Mouse (Mus musculus) liver, adult 2 months (tissue): ENCODE measurements around the gene Resp18. TPM values are rescaled to one million over a fixed set of nuclear protein-coding genes. Genes with fewer than 3 reads are reported as not detected.
"Not testable (repeated sequence)": the region's sequence is repeated elsewhere in the genome, so short reads cannot be mapped to it uniquely, and the experiment has no call there.

Experiments used
- DNase-seq: peaks from one replicate; pipeline ENCODE4 v3.0.0-alpha.2; 2011; ENCODE audit warnings: low read depth, low spot score; ENCODE audit errors: extremely low read depth
- H3K27ac ChIP-seq: fragments of 200-500 bp; replicated peaks from 2 replicates; pipeline ENCODE4 v1.5.1; 2012; ENCODE audit warnings: low read depth, mild to moderate bottlenecking, control low read depth, inconsistent platforms, low read length; ENCODE audit not compliant: insufficient read depth
- H3K27me3 ChIP-seq: fragments of 200-500 bp; 2 replicates; pipeline ENCODE4 v1.6.1; 2012; ENCODE audit warnings: mild to moderate bottlenecking, moderate library complexity, low read length, inconsistent platforms; ENCODE audit not compliant: control insufficient read depth, insufficient read depth
- H3K36me3 ChIP-seq: fragments of 200-500 bp; 2 replicates; pipeline ENCODE4 v1.6.1; 2012; ENCODE audit warnings: low read length, inconsistent platforms; ENCODE audit not compliant: control insufficient read depth, insufficient read depth
- H3K4me1 ChIP-seq: fragments of 200-500 bp; 2 replicates; pipeline ENCODE4 v1.6.1; 2011; ENCODE audit warnings: low read length; ENCODE audit not compliant: control insufficient read depth, insufficient read depth
- H3K4me3 ChIP-seq: fragments of 200-500 bp; 2 replicates; pipeline ENCODE4 v1.5.1; 2011; ENCODE audit warnings: low read depth, mild to moderate bottlenecking, control low read depth, low read length, moderate library complexity; ENCODE audit not compliant: insufficient read depth
- H3K79me2 ChIP-seq: fragments of 200-500 bp; 2 replicates; pipeline ENCODE4 v1.6.1; 2012; ENCODE audit warnings: inconsistent platforms, mild to moderate bottlenecking, low read length, moderate library complexity; ENCODE audit not compliant: control insufficient read depth, insufficient read depth
- H3K9ac ChIP-seq: fragments of 200-500 bp; 2 replicates; pipeline ENCODE4 v1.6.1; 2012; ENCODE audit warnings: low read depth, mild to moderate bottlenecking, control low read depth, inconsistent platforms, low read length
- CTCF ChIP-seq: fragments of 200-500 bp; IDR thresholded peaks from 2 replicates; pipeline ENCODE4 v1.5.1; 2011; ENCODE audit warnings: low read depth, low read length, control low read depth
- POLR2A ChIP-seq: fragments of 200-500 bp; IDR thresholded peaks from 2 replicates; pipeline ENCODE4 v1.6.1; 2011; ENCODE audit warnings: low read length, control low read depth; ENCODE audit not compliant: insufficient read depth; ENCODE audit errors: extremely low read depth
- WGBS: fragments of 180-500 bp; shearing (Covaris S2); methylation state at CpG from one replicate; pipeline ENCODE4 v1.1.7; 2018; 5-methylcytosine and 5-hydroxymethylcytosine counted together
- polyA plus RNA-seq: library from polyadenylated mRNA; depleted of rRNA; stranded (reverse); fragments of >200 nt; gene quantifications from 2 replicates; pipeline ENCODE4 v1.2.3, GENCODE M21; 2012
- total RNA-seq: library from RNA; depleted of rRNA; stranded (reverse); fragments of >200 nt; gene quantifications from 2 replicates; pipeline ENCODE4 v1.2.3, GENCODE M21; 2014

The Resp18 gene
- total and polyA plus RNA-seq, 2 experiments = 0.28 TPM; not detected in 1

- Histone ChIP-seq H3K36me3 (peaks cover 8% of the 10 kb centered on the region), H3K79me2 (no peaks in the 10 kb centered on the region), H3K9ac (no peak overlapping the region), H3K27ac (no peak overlapping the region), H3K4me3 (no peak overlapping the region), H3K4me1 (no peaks in the 10 kb centered on the region), H3K27me3 (no peaks in the 10 kb centered on the region)
- DNase-seq = no peak
- 97% methylated on average over 12 of the region's 12 CpGs for WGBS
- no peak for TF ChIP-seq POLR2A
- no peak for TF ChIP-seq CTCF
These were observed 33.9 kb downstream of the Resp18 start for GRCm38 (mm10) chr1:75244175-75244826.

- peaks cover 8% of the 10 kb centered on the region for H3K36me3 ChIP-seq
- H3K9ac ChIP-seq = no peak overlapping the region
- no peak overlapping the region for H3K4me3 ChIP-seq
- no peaks in the 10 kb centered on the region for H3K27me3 ChIP-seq
- WGBS = 94% methylated on average over 14 of the region's 14 CpGs
- H3K4me1 ChIP-seq = no peaks in the 10 kb centered on the region
- no peaks in the 10 kb centered on the region for H3K79me2 ChIP-seq
- H3K27ac ChIP-seq = no peak overlapping the region
- no peak for DNase-seq
- TF ChIP-seq CTCF = no peak
These were observed 34.8 kb downstream of the Resp18 start for GRCm38 (mm10) chr1:75243411-75243810.

GRCm38 (mm10) chr1:75239591-75239990 is 38.6 kb downstream of the Resp18 start:
- no peak for DNase-seq
- Histone ChIP-seq H3K79me2 (peaks cover 6% of the 10 kb centered on the region; the same call in 1 of the 2 replicates), H3K4me3 (no peak overlapping the region), H3K4me1 (peaks cover 11% of the 10 kb centered on the region), H3K9ac (no peak overlapping the region), H3K27ac (no peak overlapping the region), H3K36me3 (peaks cover 8% of the 10 kb centered on the region), H3K27me3 (no peaks in the 10 kb centered on the region)
- no peak for TF ChIP-seq CTCF
- TF ChIP-seq POLR2A = no peak
- 95% methylated on average over 10 of the region's 10 CpGs for WGBS

GRCm38 (mm10) chr1:75236117-75237050 is 41.8 kb downstream of the Resp18 start, which contains the start of gene Dnajb2:
Gene Dnajb2, plus strand, starts transcription at chr1:75236406.
- WGBS = under 1% methylated on average over 64 of the region's 64 CpGs
- DNase-seq = peak; percentile 80
- Histone ChIP-seq H3K79me2 (peaks cover 6% of the 10 kb centered on the region; the same call in 1 of the 2 replicates), H3K36me3 (peaks cover 6% of the 10 kb centered on the region), H3K27me3 (no peaks in the 10 kb centered on the region), H3K9ac (peak within 1 kb of the TSS; percentile 91), H3K27ac (peak within 1 kb of the TSS; percentile 95), H3K4me3 (peak within 1 kb of the TSS; percentile 67), H3K4me1 (peaks cover 12% of the 10 kb centered on the region)
- TF ChIP-seq POLR2A (peak; percentile 63), CTCF (0 out of 2 replicates have a peak, but pooled peaks have one; percentile 8)

- Histone ChIP-seq H3K4me3 (no peak overlapping the region), H3K4me1 (peaks cover 12% of the 10 kb centered on the region), H3K27ac (no peak overlapping the region), H3K79me2 (peaks cover 6% of the 10 kb centered on the region; the same call in 1 of the 2 replicates), H3K27me3 (no peaks in the 10 kb centered on the region), H3K36me3 (peaks cover under 1% of the 10 kb centered on the region), H3K9ac (no peak overlapping the region; the same call in 1 of the 2 replicates)
- DNase-seq = peak; percentile 79
- 2% methylated on average over 8 of the region's 8 CpGs for WGBS
- TF ChIP-seq POLR2A (no peak), CTCF (peak; percentile 87)
These were observed 43.6 kb downstream of the Resp18 start for GRCm38 (mm10) chr1:75234606-75235005.

- H3K79me2 ChIP-seq, H3K27me3 ChIP-seq, H3K4me3 ChIP-seq, H3K4me1 ChIP-seq, DNase-seq, H3K9ac ChIP-seq, H3K36me3 ChIP-seq, H3K27ac ChIP-seq: not testable (repeated sequence)
- WGBS = 80% methylated on average over 4 of the region's 4 CpGs
These were observed 45.7 kb downstream of the Resp18 start for GRCm38 (mm10) chr1:75232489-75232888.
